Mouse (Mus musculus) heart, postnatal 0 days (tissue): ENCODE measurements at regions not wholly inside any gene's neighbourhood (a gene's known extent, or its start where the extent isn't known, plus 50 kb on each side); places are given as distances from the start of the nearest gene placed in this dataset.

Experiments used
- ATAC-seq: fragments of 200-750 bp; cut with Nextera tagmentation; 2 replicates; pipeline ENCODE4 v1.8.0; 2017; ENCODE audit warnings: low read depth, moderate number of reproducible peaks, moderate library complexity; ENCODE audit not compliant: insufficient read depth
- DNase-seq: peaks from one replicate; pipeline ENCODE4 v3.0.0-alpha.2; 2016; ENCODE audit warnings: low spot score
- H3K27ac ChIP-seq: fragments of 300-500 bp; sonication (generic); 2 replicates; pipeline ENCODE4 v1.5.1; 2014; ENCODE audit warnings: low read depth, mild to moderate bottlenecking
- H3K27me3 ChIP-seq: fragments of 300-500 bp; sonication (generic); 2 replicates; pipeline ENCODE4 v1.6.1; 2014; ENCODE audit warnings: low read length, mixed read lengths; ENCODE audit not compliant: control insufficient read depth, insufficient read depth
- H3K36me3 ChIP-seq: fragments of 300-500 bp; sonication (generic); replicated peaks from 2 replicates; pipeline ENCODE4 v1.6.1; 2014; ENCODE audit warnings: low read length, mixed read lengths; ENCODE audit not compliant: control insufficient read depth, insufficient read depth
- H3K4me1 ChIP-seq: fragments of 300-500 bp; sonication (generic); 2 replicates; pipeline ENCODE4 v1.6.1; 2014; ENCODE audit warnings: antibody characterized with exemption; ENCODE audit not compliant: control insufficient read depth, insufficient read depth
- H3K4me2 ChIP-seq: fragments of 300-500 bp; sonication (generic); 2 replicates; pipeline ENCODE4 v1.6.1; 2014; ENCODE audit warnings: low read depth, mild to moderate bottlenecking, low read length, moderate library complexity
- H3K4me3 ChIP-seq: fragments of 300-500 bp; sonication (generic); 2 replicates; pipeline ENCODE4 v1.5.1; 2014; ENCODE audit warnings: low read depth, low read length
- H3K9ac ChIP-seq: fragments of 300-500 bp; sonication (generic); replicated peaks from 2 replicates; pipeline ENCODE4 v1.6.1; 2014; ENCODE audit warnings: low read depth, low read length, mixed read lengths
- H3K9me3 ChIP-seq: fragments of 300-500 bp; sonication (generic); replicated peaks from 2 replicates; pipeline ENCODE4 v1.6.1; 2016; ENCODE audit warnings: low read length; ENCODE audit not compliant: control insufficient read depth
- CTCF ChIP-seq: IDR thresholded peaks from 2 replicates; pipeline ENCODE4 v1.5.1; 2016; ENCODE audit warnings: antibody characterized with exemption, control low read depth, low read depth
- EP300 ChIP-seq: IDR thresholded peaks from 2 replicates; pipeline ENCODE4 v1.6.1; 2016; ENCODE audit warnings: antibody characterized with exemption, low read depth

- TF ChIP-seq EP300, result no peak
- TF ChIP-seq CTCF, result no peak
- no peaks in the 10 kb centered on the region for H3K4me1 ChIP-seq
- no peaks in the 10 kb centered on the region for H3K36me3 ChIP-seq
- H3K9me3 ChIP-seq, result no peaks in the 10 kb centered on the region
- no peaks in the 10 kb centered on the region for H3K27me3 ChIP-seq
- H3K4me3 ChIP-seq, result no peak overlapping the region
- no peak overlapping the region for H3K4me2 ChIP-seq
- ATAC-seq (no peak), DNase-seq (no peak)
- H3K9ac ChIP-seq, result no peak overlapping the region
- no peak overlapping the region for H3K27ac ChIP-seq
These were observed 324.6 kb upstream of the 1700009N14Rik start for GRCm38 (mm10) chr4:39125528-39125927.
